Mouse (Mus musculus) testis, adult 2 months (tissue): ENCODE results near the gene Atoh8. TPM values are rescaled to one million over a fixed set of nuclear protein-coding genes. Genes with fewer than 3 reads are reported as not detected.

Experiments used
- H3K27ac ChIP-seq: fragments of 200-500 bp; 2 replicates; pipeline ENCODE4 v1.5.1; 2012; ENCODE audit warnings: low read depth, low read length; ENCODE audit not compliant: control insufficient read depth, insufficient read depth
- H3K27me3 ChIP-seq: fragments of 200-500 bp; 2 replicates; pipeline ENCODE4 v1.6.1; 2012; ENCODE audit warnings: mild to moderate bottlenecking, low read length, moderate library complexity; ENCODE audit not compliant: control insufficient read depth, insufficient read depth
- H3K36me3 ChIP-seq: fragments of 200-500 bp; 2 replicates; pipeline ENCODE4 v1.6.1; 2012; ENCODE audit warnings: mild to moderate bottlenecking, low read length; ENCODE audit not compliant: control insufficient read depth, insufficient read depth
- H3K4me1 ChIP-seq: fragments of 200-500 bp; 2 replicates; pipeline ENCODE4 v1.6.1; 2012; ENCODE audit warnings: low read length; ENCODE audit not compliant: control insufficient read depth, insufficient read depth
- H3K4me3 ChIP-seq: fragments of 200-500 bp; 2 replicates; pipeline ENCODE4 v1.5.1; 2012; ENCODE audit warnings: low read depth, mild to moderate bottlenecking, low read length, moderate library complexity, mixed read lengths; ENCODE audit not compliant: control insufficient read depth
- CTCF ChIP-seq: fragments of 200-500 bp; IDR thresholded peaks from 2 replicates; pipeline ENCODE4 v1.5.1; 2012; ENCODE audit warnings: low read depth, mild to moderate bottlenecking, inconsistent platforms, low read length, moderate library complexity; ENCODE audit not compliant: control insufficient read depth, insufficient read depth, insufficient replicate concordance
- POLR2A ChIP-seq: fragments of 200-500 bp; IDR thresholded peaks from 2 replicates; pipeline ENCODE4 v1.6.1; 2012; ENCODE audit warnings: low read depth, mild to moderate bottlenecking, inconsistent platforms, low read length, moderate library complexity; ENCODE audit not compliant: control insufficient read depth
- polyA plus RNA-seq: library from polyadenylated mRNA; depleted of rRNA; stranded (reverse); fragments of >200 nt; gene quantifications from 2 replicates; pipeline ENCODE4 v1.2.3, GENCODE M21; 2012

The Atoh8 gene
- polyA plus RNA-seq, 1 experiment: 390 TPM

GRCm38 (mm10) chr6:72216681-72217414 lies 18.5 kb downstream of the Atoh8 start:
- Histone ChIP-seq H3K27me3 (no peaks in the 10 kb centered on the region), H3K27ac (no peak overlapping the region), H3K4me3 (no peak overlapping the region), H3K4me1 (peaks cover 19% of the 10 kb centered on the region), H3K36me3 (no peaks in the 10 kb centered on the region)
- TF ChIP-seq CTCF (no peak), POLR2A (no peak)

GRCm38 (mm10) chr6:72215582-72215981 lies 19.8 kb downstream of the Atoh8 start:
- H3K27ac ChIP-seq: no peak overlapping the region
- no peaks in the 10 kb centered on the region for H3K36me3 ChIP-seq
- peaks cover 19% of the 10 kb centered on the region for H3K4me1 ChIP-seq
- no peak for TF ChIP-seq POLR2A
- TF ChIP-seq CTCF: no peak
- no peak overlapping the region for H3K4me3 ChIP-seq
- no peaks in the 10 kb centered on the region for H3K27me3 ChIP-seq

- Histone ChIP-seq H3K36me3 (no peaks in the 10 kb centered on the region), H3K27me3 (no peaks in the 10 kb centered on the region), H3K27ac (no peak overlapping the region), H3K4me1 (peaks cover 4% of the 10 kb centered on the region; the same call in 1 of the 2 replicates), H3K4me3 (no peak overlapping the region)
- TF ChIP-seq POLR2A (no peak), CTCF (no peak)
These were observed 24.0 kb downstream of the Atoh8 start for GRCm38 (mm10) chr6:72211360-72211759.

GRCm38 (mm10) chr6:72210823-72211222 lies 24.6 kb downstream of the Atoh8 start:
- Histone ChIP-seq H3K27me3 (no peaks in the 10 kb centered on the region), H3K36me3 (no peaks in the 10 kb centered on the region), H3K27ac (no peak overlapping the region), H3K4me3 (no peak overlapping the region), H3K4me1 (peaks cover 4% of the 10 kb centered on the region; the same call in 1 of the 2 replicates)
- TF ChIP-seq POLR2A (no peak), CTCF (no peak)

DNA sequence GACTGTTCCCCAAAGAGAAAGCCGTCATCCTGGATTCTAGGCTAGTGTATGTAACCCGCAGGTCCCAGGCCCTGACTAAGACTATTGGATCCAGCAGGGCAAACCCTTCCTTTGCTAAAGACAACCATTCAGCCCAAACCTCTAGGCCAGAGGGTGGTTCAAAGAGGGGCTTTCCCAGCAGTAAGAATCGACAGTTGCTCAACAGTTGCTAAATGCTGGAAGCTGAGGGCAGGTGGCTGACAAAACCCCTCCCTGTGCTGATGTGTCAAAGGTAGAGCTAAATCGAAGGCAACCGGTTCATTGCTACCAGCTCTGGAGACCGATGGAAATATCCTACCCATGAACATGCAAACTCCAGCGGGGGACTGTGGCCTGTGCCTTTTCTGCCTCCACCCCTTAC lies 25.6 kb downstream of the Atoh8 start:
- H3K27me3 ChIP-seq: no peaks in the 10 kb centered on the region
- no peaks in the 10 kb centered on the region for H3K36me3 ChIP-seq
- H3K4me1 ChIP-seq: no peaks in the 10 kb centered on the region
- H3K27ac ChIP-seq: no peak overlapping the region
- no peak for TF ChIP-seq POLR2A
- TF ChIP-seq CTCF: no peak
- H3K4me3 ChIP-seq: no peak overlapping the region

- Histone ChIP-seq H3K36me3 (no peaks in the 10 kb centered on the region), H3K4me3 (no peak overlapping the region), H3K27ac (no peak overlapping the region), H3K27me3 (no peaks in the 10 kb centered on the region), H3K4me1 (no peaks in the 10 kb centered on the region)
- no peak for TF ChIP-seq POLR2A
- no peak for TF ChIP-seq CTCF
These were observed 26.9 kb downstream of the Atoh8 start for GRCm38 (mm10) chr6:72208406-72209045.

GRCm38 (mm10) chr6:72206021-72206420 lies 29.4 kb downstream of the Atoh8 start:
- no peak overlapping the region for H3K27ac ChIP-seq
- TF ChIP-seq CTCF: no peak
- no peak for TF ChIP-seq POLR2A

More at GRCm38 (mm10) chr6:72206021-72206420, 29.4 kb downstream of the Atoh8 start:
- H3K27me3 ChIP-seq: no peaks in the 10 kb centered on the region
- H3K36me3 ChIP-seq: no peaks in the 10 kb centered on the region
- H3K4me1 ChIP-seq: no peaks in the 10 kb centered on the region
- H3K4me3 ChIP-seq: no peak overlapping the region
